18 mouse cellular contexts compared by ENCODE assay signal in the genomic region with DNA sequence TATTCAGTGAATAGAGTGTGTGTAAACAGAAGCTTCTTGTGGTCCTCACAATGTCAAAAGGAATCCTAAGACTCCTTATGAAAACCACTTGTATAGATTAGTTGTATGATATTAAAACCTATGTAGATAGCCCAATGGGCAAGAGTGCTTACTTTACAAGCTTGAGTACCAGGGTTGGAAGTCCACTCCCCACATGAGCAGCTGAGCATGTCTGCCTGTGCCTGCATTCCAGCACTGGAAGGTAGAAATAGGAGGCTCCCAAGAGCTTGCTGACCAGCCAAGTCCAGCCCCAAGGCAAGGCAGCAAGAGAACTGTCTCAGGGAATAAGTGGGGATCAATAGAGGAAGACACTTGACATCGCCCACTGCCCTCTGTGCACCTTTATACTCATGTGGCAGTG.
"Had no signal": no experiment of that assay in that cellular context is flagged by ENCODE, and none has a peak within 500 bp of the region (broad histone marks: within the 10 kb centered on the region; RNA-seq: fewer than 3 reads in every experiment).

No protein-coding gene starts in this region.

- H3K9me3 ChIP-seq: limb, embryonic 10.5 days; limb, embryonic 13.5 days; lung, embryonic 15.5 days; midbrain, embryonic 10.5 days; midbrain, embryonic 13.5 days; neural tube, embryonic 13.5 days; stomach, embryonic 15.5 days had no signal

- H3K4me3 ChIP-seq: limb, embryonic 10.5 days; limb, embryonic 13.5 days; lung, embryonic 15.5 days; megakaryocyte, embryonic 14.5 days; midbrain, embryonic 10.5 days; midbrain, embryonic 13.5 days; myocyte; neural tube, embryonic 13.5 days; stomach, embryonic 15.5 days had no signal

- H3K4me1 ChIP-seq: limb, embryonic 10.5 days; limb, embryonic 13.5 days; lung, embryonic 15.5 days; midbrain, embryonic 10.5 days; midbrain, embryonic 13.5 days; neural tube, embryonic 13.5 days; stomach, embryonic 15.5 days had no signal

- H3K27me3 ChIP-seq: limb, embryonic 13.5 days; lung, embryonic 15.5 days; megakaryocyte, embryonic 14.5 days; midbrain, embryonic 13.5 days; neural tube, embryonic 13.5 days; stomach, embryonic 15.5 days had no signal

- DNase-seq: liver; liver, postnatal 0 days; retina, postnatal 1 day; right cerebral cortex, postnatal 25 days; spleen, adult 18-20 months; thymus, postnatal 25 days had no signal

- H3K27ac ChIP-seq: limb, embryonic 10.5 days; limb, embryonic 13.5 days; liver, embryonic 14.5 days; lung, embryonic 15.5 days; midbrain, embryonic 10.5 days; midbrain, embryonic 13.5 days; neural tube, embryonic 13.5 days; stomach, embryonic 15.5 days had no signal

- H3K9ac ChIP-seq: limb, embryonic 13.5 days; liver, embryonic 14.5 days; liver, postnatal 0 days; lung, embryonic 15.5 days; midbrain, embryonic 13.5 days; neural tube, embryonic 13.5 days; stomach, embryonic 15.5 days had no signal

- ATAC-seq: inflammation-experienced regulatory T-cells, adult 6 months; liver, postnatal 0 days; midbrain, embryonic 13.5 days; midbrain, embryonic 16.5 days had no signal

- H3K4me2 ChIP-seq: limb, embryonic 13.5 days; lung, embryonic 15.5 days; midbrain, embryonic 13.5 days; neural tube, embryonic 13.5 days; stomach, embryonic 15.5 days had no signal
